Mouse (Mus musculus): ENCODE measurements at regions not wholly inside any gene's neighbourhood (a gene's known extent, or its start where the extent isn't known, plus 50 kb on each side); places are given as distances from the start of the nearest gene placed in this dataset.

GRCm38 (mm10) chr2:139338240-139338639 lies 155.5 kb upstream of the Sptlc3 start:
- TF ChIP-seq CTCF (IDR thresholded peaks at IDR 0.05; ENCODE audit: borderline replicate concordance, insufficient read depth, low read depth, low read length) (no peak), POLR2A (IDR thresholded peaks at IDR 0.05; ENCODE audit: borderline replicate concordance, insufficient read depth, low read length) (no peak)

Data from cerebellum, adult 2 months (tissue).